Mouse (Mus musculus): ENCODE results near the gene Afg1l.

The Afg1l gene

DNA sequence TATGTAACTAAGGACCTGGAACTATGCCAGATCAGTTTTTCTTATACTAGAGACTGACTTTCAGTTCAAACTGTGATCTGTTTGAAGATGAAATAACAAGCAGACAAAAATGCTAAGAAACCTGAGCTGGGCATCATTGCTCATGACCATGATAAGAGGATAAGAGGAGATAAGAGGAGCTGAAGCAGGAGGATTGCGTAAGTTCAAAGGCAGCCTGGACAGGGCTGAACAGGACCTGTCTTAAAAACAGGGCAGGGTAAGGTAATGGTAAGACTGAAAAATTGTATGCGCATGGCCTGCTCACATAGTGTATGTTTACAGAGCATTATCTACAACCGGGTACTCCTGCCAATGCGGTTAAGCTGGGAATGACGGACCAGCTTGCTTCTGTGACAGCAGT, 130.4 kb downstream of the Afg1l start:
- DNase-seq: no peak

DNA sequence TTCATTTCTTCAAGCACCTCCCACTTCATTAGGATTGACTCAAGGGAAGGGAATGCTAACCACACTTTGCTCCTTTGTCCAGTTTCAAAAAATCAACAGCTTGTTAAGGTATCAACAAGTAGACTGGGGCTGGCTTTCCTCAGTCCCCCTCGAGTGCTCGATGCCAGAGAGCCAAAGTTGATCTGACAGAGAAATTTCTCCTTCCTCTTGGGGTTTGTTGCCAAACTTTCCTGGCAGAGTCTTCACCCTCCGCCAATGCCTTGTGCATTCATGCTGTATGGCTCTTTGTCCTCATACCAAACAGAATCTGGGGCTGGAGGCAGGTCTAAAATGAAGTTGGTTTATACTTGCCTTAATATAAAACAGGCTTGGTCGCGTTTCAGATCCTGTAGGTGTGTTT, 131.2 kb downstream of the Afg1l start:
- DNase-seq: no peak

DNA sequence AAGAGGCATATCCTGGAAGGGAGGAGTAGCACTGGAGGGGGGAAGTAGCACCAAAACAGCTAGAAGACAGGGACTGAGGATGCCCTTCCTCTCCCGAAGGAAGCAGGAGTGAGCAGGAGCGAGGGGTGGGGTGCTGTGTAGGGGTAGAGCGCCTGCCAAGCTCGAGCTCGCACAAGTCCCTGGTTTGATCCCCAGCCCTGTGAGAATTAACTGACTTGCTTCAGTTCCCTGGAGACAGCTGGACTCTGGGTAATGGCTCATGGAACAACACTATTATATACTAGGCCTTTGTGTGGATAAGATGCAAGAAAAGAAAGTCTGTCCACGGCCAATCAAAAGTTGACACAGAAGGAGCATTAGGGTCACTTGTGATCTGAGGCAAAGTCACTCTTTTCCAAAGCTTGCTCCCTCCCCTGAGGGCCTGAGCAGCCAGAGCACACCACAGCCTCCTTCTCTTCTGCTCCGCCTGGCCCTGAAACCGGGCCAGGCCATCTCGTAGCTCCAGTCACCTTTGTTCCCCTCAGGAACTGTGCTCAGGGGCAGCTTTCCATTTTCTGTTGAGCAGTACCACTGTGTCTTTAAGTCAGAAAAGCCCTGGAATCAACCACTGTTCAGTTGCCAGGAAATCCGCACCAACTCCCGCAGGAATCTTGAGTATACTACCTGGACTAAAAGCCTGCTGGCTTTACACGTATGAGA, 132.0 kb downstream of the Afg1l start:
- no peak for DNase-seq

DNA sequence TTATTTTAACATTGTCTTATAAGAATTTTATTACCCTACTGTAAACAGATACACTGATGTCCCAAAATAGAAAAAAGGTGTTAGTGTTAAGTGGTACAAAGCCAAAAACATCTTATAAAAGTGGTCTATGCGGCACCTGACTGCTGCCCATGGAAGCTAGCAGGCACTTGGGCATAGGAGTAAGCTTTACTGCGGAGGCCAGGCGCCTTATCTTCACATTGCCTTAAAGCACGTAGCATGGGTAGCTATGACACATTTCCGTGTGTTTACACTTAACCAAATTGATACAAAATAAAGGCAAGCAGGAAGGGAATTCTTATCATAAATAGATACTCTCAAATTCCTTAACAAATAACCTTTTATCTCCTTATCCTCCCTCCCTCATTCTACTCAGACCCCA, 135.7 kb downstream of the Afg1l start:
- DNase-seq: no peak

DNA sequence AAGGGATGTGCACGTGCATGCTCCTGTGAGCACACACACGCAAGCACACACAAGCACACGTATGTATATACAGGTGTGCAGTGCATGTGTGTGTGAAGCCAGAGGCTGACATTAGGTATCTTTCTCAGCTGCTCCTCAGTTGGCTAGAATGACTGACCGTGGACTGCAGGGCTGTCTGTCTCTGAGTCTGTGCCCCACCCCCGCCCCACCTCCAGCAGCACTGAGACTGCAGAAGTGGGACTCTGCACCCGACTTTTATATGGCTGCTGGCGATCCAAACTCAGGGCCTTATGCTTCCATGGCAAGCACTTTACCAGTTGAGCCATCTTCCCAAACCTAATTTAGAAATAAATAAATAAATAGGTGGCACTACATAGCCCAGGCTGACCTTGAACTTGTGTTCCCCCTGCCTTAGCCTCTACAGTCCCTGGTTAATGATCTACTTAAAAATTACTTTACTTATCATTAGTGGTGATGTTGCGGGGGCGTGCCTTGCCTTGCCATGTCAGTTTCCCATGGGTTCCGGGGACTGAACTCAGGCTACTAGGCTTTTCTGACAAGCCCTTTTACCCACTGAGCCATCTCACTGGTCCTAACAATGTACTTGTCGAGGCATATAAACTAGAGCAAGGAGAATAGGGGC, 136.4 kb downstream of the Afg1l start:
- no peak for DNase-seq

DNA sequence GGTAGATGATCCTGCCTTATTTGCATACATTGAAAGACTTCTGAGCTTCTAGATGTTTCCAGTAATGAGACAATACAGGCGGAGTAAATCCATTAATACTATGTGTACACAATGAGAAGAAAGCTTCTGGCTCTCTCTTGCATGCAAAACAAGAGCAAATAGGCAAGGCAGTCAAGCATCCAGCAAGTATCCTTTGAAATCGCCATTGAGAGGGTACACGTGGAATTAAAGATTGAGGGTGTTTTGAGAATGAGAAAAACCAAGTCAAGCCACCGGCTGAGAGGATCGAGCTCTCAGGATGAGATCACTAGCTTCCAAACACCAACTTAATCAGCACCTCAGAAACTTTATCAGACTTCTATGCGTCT, 138.0 kb downstream of the Afg1l start:
- no peak for DNase-seq

DNA sequence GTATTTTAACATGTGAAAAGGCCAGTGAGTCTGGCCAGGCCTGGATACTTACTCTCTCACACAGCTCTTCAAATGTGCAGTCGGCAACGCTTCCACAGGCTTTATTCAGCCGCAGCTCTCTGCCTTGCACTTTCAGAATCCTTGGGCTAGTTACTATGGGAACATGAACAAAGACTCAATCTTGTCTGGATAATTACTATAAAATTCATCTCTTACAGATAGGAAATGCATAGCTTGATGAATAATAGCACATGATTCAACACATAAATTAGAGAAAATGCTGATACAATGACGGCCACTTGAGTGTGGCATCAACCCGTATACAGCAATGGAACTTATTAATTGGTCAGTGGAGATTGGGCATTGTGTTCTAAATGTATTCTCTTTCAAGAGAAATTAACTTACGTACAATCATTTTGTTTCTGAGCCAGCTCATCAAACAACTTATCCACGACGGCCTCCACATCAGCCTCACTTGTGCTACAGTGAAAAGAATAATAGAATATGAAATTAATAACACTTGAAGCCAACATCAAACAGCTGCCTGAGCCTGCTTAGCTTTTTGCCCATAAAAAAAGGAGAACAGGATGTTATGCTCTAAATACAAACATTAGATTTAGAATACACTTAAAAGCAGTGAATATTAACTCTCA, 138.5 kb downstream of the Afg1l start:
- DNase-seq: no peak

DNA sequence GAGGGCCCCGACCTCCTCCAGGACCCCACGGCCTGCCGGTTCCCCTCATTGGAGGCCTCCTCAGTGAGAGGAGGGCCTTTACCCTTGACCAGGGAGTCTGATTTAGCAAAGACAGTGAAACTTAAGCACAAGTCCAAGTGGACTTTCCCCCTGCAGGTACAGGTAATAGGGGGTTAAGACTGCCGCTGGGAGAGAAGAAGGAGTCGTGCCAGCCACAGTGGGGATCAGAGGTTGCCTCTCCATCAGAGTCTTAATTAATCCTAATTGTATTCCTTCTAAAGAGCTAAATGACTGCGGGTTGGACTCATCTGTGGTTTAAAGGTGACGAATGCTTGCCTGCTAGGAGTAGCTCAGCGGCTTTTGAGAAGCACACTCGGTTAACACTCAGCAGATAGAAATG, 139.9 kb downstream of the Afg1l start:
- no peak for DNase-seq

DNA sequence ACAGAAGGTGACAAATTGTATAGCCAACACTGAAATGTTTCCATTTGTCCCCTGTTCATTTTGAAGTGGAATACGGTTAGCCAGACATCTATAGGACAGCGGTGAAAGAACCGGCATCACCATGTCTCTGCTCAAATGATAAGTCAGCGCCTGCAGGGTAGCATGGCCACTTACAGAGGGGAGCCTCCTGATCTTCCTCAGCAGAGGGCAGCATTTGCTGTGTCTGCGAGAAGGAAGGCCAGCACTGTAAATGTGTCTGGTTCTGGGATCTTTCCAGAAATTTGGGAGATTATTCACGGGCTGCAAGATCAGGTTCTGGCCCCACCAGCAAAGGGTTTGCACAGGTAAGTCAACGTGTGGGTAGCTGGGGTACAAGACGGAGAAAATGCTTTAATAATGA, 150.8 kb downstream of the Afg1l start:
- DNase-seq: no peak

DNA sequence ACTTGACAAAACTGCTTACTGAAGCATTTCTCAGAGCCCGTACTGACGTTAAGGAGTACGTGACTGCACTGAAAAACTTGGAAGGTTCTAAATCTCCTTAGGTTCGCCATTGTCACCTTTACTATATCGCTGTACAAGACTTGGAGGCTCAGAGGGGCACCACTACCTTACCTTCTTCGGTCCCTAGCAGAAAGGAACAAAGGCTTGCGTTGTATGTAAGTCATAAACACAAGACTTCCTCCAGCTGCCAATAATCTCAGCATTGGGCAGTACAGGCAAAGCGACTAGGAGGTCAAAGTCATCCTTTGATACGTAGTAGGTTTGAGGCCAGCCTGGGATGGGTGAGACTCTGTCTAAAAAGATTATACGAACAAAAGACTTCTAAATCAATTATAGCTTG, 153.1 kb downstream of the Afg1l start:
- DNase-seq: no peak

DNA sequence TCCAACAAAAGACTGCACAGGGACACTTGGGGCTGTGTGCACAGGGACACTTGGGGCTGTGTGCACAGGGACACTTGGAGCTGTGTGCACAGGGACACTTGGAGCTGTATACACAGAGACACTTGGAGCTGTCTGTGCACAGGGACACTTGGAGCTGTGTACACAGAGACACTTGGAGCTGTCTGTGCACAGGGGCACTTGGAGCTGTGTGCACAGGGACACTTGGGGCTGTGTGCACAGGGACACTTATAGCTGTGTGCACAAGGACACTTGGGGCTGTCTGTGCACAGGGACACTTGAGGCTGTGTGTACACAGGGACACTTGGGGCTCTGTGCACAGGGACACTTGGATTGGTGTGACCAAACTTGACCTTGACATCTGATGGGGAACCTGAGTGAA, 154.4 kb downstream of the Afg1l start:
- no peak for DNase-seq

DNA sequence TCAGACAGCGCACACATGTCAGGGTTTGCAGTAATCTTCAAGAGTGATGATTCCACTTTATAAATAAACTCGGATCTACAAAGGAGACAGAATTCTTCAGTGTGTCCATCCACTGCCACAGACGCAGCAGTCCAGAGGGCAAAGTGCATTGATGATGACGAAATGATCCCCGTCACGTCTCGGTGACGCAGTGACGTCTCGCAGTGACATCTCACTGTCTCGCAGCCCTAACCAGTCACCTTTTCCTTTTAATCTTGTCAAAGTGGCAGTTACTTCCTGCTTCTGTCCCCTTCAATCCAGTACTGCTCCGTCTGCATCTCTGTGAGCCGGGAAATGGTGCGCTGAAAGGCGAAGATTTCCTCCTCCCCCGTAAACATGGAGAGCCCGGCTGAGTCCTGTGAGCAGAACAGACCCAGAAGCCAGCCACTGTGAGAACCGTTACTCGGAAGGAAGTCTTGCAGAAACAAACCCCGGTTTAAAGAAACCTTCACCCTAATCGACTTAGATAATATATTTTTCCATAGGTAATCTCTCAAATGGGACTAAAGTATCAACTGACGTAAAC, 165.1 kb downstream of the Afg1l start:
- no peak for DNase-seq

DNA sequence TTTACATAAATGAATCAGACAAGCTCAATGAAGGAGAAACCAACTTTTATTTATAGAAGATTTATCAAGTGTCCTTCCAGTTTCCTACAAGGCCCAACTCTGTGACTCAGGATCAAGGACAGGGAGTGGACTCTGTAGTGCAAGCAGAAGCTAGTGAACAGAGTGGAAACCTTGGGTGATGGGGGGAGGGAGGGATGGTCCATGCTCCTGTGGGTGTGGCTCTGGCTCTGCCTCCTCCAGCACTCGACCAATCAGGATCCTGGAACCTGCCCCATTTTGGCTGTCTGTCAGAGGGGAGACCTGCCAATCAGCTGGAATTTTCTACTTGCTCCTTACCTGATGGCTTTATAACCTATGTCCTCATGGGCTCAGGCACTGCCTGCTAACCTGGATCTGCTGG, 165.8 kb downstream of the Afg1l start:
- DNase-seq: no peak

DNA sequence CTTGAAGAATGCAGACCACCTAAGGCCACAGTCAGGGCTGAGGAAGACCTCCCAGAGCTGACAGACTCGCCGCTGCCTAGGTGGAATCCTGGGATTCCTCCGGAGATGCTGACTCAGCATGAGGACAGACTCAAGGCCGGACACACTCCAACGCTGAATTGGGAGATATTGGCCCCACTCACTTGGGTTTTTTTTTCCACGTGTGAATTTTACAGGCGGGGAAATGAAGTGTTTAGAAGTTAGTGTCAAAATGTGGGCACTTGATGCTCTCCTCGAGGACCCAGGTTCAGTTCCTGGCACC, 169.7 kb downstream of the Afg1l start:
- DNase-seq: no peak

DNA sequence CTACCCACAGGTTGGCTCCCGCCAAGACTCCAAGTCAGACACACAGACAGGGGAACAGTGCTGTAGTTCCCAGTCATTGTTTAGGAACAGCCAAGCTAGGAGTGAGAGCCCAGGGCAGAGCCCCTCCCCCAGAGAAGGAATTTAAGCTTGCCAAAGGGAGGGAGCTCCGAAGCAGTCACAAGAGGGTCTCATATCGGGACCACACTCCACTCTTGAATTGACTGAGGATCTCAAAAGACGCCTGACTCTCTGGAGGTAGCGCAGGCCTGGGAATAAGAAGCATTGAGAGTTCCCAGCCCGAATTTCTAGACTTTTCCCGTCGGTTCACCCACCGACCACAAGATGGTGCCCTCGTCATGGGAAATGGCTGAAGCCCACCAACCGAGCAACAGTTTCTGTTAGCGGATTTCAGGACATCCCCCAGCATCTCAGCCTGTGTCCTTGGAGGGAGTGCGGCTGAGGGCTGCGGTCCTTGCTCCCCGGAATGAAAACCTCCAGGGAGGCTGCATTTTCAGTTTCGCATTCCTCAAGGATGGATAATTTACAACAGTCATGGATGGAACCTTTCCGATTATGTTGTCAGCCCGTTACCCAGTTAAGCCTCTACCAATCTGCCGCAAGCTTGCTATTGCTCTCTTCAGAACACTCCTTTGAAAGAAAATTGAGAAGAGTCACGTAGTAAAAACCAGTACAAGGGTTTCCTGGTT, 170.2 kb downstream of the Afg1l start:
- DNase-seq: peak; percentile 51

DNA sequence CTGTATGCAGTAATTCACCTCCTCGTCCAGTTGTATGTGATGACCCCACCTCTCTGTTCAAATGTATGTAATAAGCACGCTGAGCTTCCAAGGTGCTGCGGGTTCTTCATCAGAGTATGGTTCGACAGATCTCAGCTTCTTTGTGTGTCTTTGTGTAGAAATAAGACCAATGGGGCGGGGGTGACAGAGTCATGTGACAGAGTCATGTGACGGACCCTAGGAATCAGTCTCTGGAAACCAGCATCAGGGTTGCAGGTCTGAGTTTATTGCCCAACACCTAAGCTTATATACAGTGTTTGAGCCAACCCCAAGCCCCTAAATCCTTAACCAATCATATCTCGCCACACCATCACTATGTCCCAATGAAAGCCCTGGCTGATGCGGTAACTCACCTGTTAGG, 171.9 kb downstream of the Afg1l start:
- DNase-seq: no peak

DNA sequence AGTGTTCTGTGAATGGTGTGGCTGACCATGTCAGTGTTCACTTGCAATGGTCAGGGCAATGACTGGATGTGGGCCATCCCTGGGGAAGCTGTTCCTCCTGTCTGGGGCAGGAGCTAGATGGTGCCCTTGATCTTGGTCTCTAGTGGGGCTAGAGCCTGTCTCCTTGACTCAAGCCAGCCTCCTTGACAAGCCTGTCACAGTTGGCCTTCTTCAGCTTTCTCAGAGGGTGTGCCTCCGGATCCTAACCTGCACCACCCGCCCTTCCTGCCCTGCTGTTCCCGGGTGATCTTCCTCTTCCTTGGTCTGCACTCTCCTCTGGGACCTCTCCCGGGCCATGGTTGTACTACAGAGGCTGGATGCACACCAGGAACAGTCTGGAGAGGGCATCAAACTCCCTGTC, 177.6 kb downstream of the Afg1l start:
- no peak for DNase-seq

DNA sequence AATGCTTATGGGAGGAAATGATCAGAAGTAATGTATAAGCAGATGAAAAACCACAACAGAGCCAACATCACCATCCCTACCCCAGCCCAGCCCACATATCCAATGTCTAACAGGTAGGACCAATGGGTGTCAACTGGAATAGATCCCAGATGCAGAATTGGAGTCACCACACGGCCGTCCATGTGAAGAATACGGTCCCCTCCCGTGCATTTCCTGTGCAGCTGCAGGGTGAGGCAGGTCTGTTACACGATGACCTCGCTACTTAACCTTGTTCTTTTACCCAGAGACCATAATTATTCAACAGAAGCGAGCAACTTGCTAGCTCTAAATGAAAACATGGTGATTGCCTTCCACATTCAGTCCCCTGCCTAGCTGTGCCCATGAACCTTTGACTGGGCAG, 178.4 kb downstream of the Afg1l start:
- DNase-seq: no peak

DNA sequence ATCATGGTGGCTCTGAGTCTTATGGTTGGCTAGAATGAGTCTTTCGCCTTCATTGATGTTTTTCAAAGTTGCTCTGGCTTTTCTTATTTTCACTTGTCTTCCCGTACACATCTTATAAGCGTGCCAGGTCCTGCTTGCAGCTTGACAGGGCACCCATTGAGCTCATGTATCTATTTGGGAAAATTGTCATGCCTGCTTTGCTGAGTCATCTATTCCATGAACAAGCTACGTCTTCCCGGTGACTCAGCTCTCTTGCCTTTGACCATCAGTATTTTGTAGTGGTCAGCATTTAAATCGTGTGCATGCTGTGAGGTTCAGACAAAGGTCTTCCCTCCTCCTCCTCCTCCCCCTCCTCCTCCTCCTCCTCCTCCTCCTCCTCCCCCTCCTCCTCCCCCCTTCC, 178.9 kb downstream of the Afg1l start:
- no peak for DNase-seq

DNA sequence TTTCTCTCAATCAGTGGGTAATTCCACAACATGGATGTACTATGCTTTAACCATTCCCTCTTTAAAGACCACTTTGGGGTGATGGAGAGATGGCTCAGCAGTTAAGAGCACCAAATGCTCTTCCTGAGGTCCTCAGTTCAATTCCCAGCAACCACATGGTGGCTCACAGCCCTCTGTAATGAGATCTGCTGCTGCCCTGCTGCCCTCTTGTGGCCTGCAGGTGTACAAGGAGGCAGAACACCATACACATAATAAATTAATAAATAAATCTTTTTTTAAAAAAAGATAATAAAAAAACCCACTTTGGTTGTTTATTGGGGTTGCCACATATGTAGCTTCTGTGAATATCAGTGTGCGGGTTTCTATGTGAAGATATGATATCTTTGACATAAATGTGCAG, 180.4 kb downstream of the Afg1l start:
- no peak for DNase-seq

DNA sequence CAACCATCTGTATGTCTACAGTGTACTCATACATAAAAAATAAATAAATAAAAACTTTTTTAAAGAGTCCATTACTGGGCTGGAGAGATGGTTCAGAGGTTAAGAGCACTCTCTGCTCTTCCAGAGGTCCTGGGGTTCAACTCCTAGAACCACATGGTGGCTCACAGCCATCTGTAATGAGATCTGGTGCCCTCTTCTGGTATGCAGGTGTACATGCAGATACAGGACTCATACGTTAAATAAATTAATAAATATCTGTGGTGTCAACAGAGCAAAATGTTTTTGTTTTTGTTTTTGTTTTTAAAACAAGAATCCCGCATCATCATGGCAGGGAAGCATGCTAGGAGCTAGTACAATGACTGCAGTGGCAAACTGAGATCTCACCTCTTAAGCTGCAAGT, 181.3 kb downstream of the Afg1l start:
- no peak for DNase-seq

DNA sequence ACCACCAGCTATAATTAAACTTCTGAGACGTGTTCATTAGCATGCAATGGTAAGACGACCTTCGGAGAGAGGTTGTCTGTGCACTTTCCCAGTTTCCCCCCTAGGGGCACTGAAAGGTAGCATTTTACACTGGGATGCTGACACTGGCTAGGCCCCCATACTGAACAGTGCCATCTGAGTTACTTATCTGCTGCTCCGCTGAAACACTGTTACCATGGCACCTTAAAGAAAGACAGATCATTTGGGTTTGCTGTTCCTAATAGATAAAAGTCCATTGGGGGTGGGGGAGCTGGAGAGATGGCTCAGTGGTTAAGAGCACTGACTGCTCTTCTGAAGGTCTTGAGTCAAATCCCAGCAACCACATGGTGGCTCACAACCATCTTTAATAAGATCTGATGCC, 181.8 kb downstream of the Afg1l start:
- no peak for DNase-seq

DNA sequence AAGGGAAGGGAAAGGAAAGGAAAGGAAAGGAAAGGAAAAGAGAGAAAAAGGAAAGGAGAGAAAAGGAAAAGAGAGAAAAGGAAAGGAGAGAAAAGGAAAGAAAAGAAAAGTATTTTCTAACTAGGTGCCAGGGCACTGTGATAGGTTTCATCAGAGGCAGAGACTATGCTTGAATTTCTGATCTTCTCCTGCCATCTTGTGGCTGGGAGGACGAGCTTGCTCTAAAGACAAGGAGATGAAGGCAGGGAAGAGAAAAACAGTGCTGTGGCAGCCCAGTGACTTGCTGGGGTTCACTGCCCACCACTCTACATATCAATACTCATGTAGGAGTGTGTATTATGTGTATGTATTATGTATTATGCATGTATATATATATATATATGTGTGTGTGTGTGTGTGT, 183.3 kb downstream of the Afg1l start:
- no peak for DNase-seq

DNA sequence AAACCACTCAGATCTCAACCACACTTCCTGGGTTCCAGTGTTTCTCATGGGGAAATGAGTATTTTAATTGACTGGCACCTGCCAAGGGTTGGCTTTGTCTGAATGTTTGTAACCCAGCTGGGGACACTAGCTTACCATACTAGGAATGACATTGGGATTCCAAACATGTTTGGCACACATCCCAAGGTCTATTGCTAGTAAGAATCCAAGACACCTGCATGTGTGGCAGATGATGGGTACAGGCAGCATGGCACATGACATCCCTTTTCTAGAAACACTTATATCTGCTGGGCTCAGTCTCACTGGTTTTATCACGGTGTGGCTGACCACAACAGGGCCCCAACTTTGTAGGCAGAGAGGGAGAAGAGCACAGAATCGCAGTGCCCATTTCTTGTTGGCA, 184.0 kb downstream of the Afg1l start:
- no peak for DNase-seq
